Mouse (Mus musculus) kidney, postnatal 0 days (tissue): ENCODE data around the gene Grap2. TPM values are rescaled to one million over a fixed set of nuclear protein-coding genes. Genes with fewer than 3 reads are reported as not detected.

ENCODE experiments used
- ATAC-seq: fragments of 200-750 bp; cut with Nextera tagmentation; replicated peaks from 2 replicates; pipeline ENCODE4 v1.8.0; 2017; ENCODE audit warnings: low read depth, moderate number of reproducible peaks, moderate TSS enrichment, moderate library complexity; ENCODE audit not compliant: low FRiP score
- DNase-seq: peaks from one replicate; pipeline ENCODE4 v3.0.0-alpha.2; 2016; ENCODE audit warnings: low spot score
- H3K27ac ChIP-seq: fragments of 300-500 bp; sonication (generic); 2 replicates; pipeline ENCODE4 v1.5.1; 2014; ENCODE audit warnings: mild to moderate bottlenecking
- H3K27me3 ChIP-seq: fragments of 300-500 bp; sonication (generic); 2 replicates; pipeline ENCODE4 v1.6.1; 2014; ENCODE audit warnings: low read length, mixed read lengths; ENCODE audit not compliant: insufficient read depth
- H3K36me3 ChIP-seq: fragments of 300-500 bp; sonication (generic); 2 replicates; pipeline ENCODE4 v1.6.1; 2014; ENCODE audit warnings: low read length, mixed read lengths; ENCODE audit not compliant: insufficient read depth
- H3K4me1 ChIP-seq: fragments of 300-500 bp; sonication (generic); replicated peaks from 2 replicates; pipeline ENCODE4 v1.6.1; 2014; ENCODE audit warnings: antibody characterized with exemption, low read length, mixed read lengths; ENCODE audit not compliant: insufficient read depth
- H3K4me2 ChIP-seq: fragments of 300-500 bp; sonication (generic); 2 replicates; pipeline ENCODE4 v1.6.1; 2014; ENCODE audit warnings: mild to moderate bottlenecking, low read length, moderate library complexity, mixed read lengths
- H3K4me3 ChIP-seq: fragments of 300-500 bp; sonication (generic); replicated peaks from 2 replicates; pipeline ENCODE4 v1.5.1; 2014; ENCODE audit warnings: low read depth, low read length
- H3K9ac ChIP-seq: fragments of 300-500 bp; sonication (generic); 2 replicates; pipeline ENCODE4 v1.6.1; 2014; ENCODE audit warnings: low read depth, low read length
- H3K9me3 ChIP-seq: fragments of 300-500 bp; sonication (generic); replicated peaks from 2 replicates; pipeline ENCODE4 v1.6.1; 2016; ENCODE audit warnings: low read length, inconsistent platforms, mixed read lengths
- CTCF ChIP-seq: IDR thresholded peaks from 2 replicates; pipeline ENCODE4 v1.5.1; 2016; ENCODE audit warnings: antibody characterized with exemption, low read depth, mild to moderate bottlenecking, moderate library complexity
- WGBS: fragments of 180-500 bp; shearing (Covaris S2); extraction: QIAGEN DNeasy Blood & Tissue Kit; methylation state at CpG from one replicate; pipeline ENCODE4 v1.1.7; 2014; 5-methylcytosine and 5-hydroxymethylcytosine counted together
- polyA plus RNA-seq: library from polyadenylated mRNA; unstranded; fragments of >200 nt; fragmentation: Nextera tagmentation; extraction: Ambion mirVana; gene quantifications from 2 replicates; pipeline ENCODE4 v1.2.1, GENCODE M21; 2015

Gene Grap2
- polyA plus RNA-seq, 1 experiment from 2014 or later: 0.09 TPM

DNA sequence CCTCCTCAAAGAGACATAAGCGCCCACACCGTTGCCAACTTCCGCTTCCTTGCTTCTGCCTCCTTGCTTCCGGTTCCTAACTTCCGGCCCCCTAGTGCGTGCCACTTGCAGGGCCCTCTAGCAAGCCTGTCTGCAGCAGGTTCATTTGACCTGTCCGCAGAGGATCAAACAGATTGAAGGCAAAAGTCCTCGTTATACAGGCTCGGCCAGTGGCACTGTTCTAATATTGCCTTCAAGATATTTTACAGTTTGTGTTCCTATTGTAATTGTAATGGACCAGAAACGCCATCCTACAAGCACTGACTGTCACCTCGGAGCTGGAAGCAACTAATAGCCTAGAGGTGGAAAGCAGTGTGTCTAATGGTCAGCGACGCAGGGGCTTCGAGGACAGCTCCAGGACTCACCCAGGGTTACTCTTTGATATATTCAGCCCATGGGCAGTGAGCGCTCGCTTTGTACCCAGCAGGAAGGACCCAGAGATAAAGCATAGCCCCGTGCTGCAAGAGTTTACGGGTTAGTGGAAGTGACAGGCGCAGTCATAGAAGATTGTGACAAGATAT is 7.2 kb upstream of the Grap2 start, which contains the start of gene Enthd1:
Gene Enthd1 (minus strand): TSS at position 51 of the 560 bp plus-strand sequence.
- ATAC-seq: no peak
- Histone ChIP-seq H3K27ac (no peak within 1 kb of the TSS), H3K4me1 (no peaks in the 10 kb centered on the region), H3K36me3 (no peaks in the 10 kb centered on the region), H3K27me3 (no peaks in the 10 kb centered on the region), H3K9me3 (no peaks in the 10 kb centered on the region), H3K9ac (no peak within 1 kb of the TSS), H3K4me2 (no peak within 1 kb of the TSS), H3K4me3 (no peak within 1 kb of the TSS)
- no peak for DNase-seq
- no peak for TF ChIP-seq CTCF
- 88% methylated on average over 19 of the region's 19 CpGs for WGBS

GRCm38 (mm10) chr15:80566696-80567095 is 5.7 kb upstream of the Grap2 start:
- ATAC-seq (no peak), DNase-seq (no peak)
- no peaks in the 10 kb centered on the region for H3K9me3 ChIP-seq
- TF ChIP-seq CTCF: no peak
- H3K4me2 ChIP-seq: no peak overlapping the region
- no peak overlapping the region for H3K27ac ChIP-seq
- H3K4me1 ChIP-seq: no peaks in the 10 kb centered on the region
- WGBS: 91% methylated on average over 6 of the region's 6 CpGs
- H3K27me3 ChIP-seq: no peaks in the 10 kb centered on the region
- no peak overlapping the region for H3K9ac ChIP-seq
- H3K4me3 ChIP-seq: no peak overlapping the region
- no peaks in the 10 kb centered on the region for H3K36me3 ChIP-seq

DNA sequence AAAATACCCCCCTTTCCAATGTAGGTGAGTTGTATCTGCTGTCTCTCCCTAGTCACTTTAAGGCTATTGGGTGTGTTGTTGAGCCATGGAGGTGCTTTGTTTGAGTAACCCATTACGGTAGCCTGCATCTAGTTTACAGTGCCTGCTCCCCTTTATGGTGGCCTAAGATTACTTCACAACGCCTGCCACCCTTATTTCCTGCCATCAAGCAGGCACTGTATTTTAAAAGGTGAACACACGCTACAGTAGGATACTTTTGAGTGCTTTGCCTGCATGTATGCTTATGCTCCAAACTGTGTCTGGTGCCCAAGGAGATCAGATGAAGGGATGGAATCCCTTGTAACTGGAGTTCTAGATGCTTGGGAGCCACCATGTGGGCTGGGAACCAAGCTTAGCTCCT is 5.3 kb upstream of the Grap2 start:
- no peaks in the 10 kb centered on the region for H3K9me3 ChIP-seq
- H3K27me3 ChIP-seq: no peaks in the 10 kb centered on the region
- WGBS: 64% methylated on average over 3 of the region's 3 CpGs
- H3K9ac ChIP-seq: no peak overlapping the region
- H3K4me3 ChIP-seq: no peak overlapping the region
- no peak for TF ChIP-seq CTCF
- H3K36me3 ChIP-seq: no peaks in the 10 kb centered on the region
- no peaks in the 10 kb centered on the region for H3K4me1 ChIP-seq
- no peak for ATAC-seq
- no peak overlapping the region for H3K27ac ChIP-seq
- H3K4me2 ChIP-seq: no peak overlapping the region
- DNase-seq: no peak

DNA sequence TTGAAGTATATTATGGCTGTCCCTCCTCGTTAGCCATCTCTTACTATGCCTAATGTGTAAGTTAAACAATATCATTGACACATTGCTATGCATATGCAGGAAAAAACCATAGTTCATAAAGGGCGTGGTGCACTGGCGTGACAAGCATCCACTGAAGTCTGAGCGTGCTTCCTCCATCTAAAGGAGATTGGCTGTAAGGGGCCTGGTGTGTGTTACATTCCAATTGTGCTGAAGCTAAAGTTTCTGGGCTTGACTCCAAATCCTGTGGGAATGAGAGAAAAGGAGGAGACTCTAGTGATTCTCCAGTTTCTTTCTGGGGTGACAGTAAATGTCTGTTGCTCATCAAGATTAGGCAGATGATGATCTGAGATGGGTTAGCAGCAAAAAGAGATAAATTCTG is 4.7 kb upstream of the Grap2 start:
- Histone ChIP-seq H3K27me3 (no peaks in the 10 kb centered on the region), H3K36me3 (no peaks in the 10 kb centered on the region), H3K9me3 (no peaks in the 10 kb centered on the region), H3K4me2 (no peak overlapping the region), H3K27ac (no peak overlapping the region), H3K4me3 (no peak overlapping the region), H3K9ac (no peak overlapping the region), H3K4me1 (no peaks in the 10 kb centered on the region)
- 65% methylated on average over 4 of the region's 4 CpGs for WGBS
- DNase-seq: peak; percentile 22
- no peak for ATAC-seq
- TF ChIP-seq CTCF: no peak

- Histone ChIP-seq H3K27ac (no peak overlapping the region), H3K27me3 (no peaks in the 10 kb centered on the region), H3K4me1 (no peaks in the 10 kb centered on the region), H3K9ac (no peak overlapping the region), H3K36me3 (no peaks in the 10 kb centered on the region), H3K4me3 (no peak overlapping the region), H3K9me3 (no peaks in the 10 kb centered on the region), H3K4me2 (no peak overlapping the region)
- DNase-seq (no peak), ATAC-seq (no peak)
- TF ChIP-seq CTCF: no peak
- 67% methylated on average over 7 of the region's 7 CpGs for WGBS
Observed at GRCm38 (mm10) chr15:80569205-80569604, 3.2 kb upstream of the Grap2 start.

DNA sequence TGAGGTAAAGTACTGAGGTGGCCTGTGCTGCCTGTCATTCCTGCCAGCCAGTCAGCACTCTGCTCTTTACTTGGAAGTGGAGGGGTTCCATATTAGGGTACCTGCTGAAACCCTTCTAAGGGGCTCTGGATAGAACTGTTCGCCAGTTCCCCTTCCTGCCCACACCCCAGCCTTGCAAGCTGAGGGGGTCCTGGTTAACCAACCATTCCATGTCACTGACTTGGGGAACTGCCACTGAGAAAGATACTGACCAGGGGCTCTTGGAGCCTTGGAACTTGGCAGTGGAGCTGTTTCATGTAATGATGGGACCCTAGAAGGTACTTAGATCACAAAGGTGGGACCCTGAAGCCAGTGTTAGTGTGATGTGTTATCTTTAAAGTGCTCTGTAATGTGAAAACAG is 2.2 kb upstream of the Grap2 start:
- no peaks in the 10 kb centered on the region for H3K36me3 ChIP-seq
- no peaks in the 10 kb centered on the region; the same call in 1 of the 2 replicates for H3K27me3 ChIP-seq
- no peak overlapping the region for H3K4me2 ChIP-seq
- WGBS: 86% methylated on average over 1 of the region's 1 CpGs
- no peak overlapping the region for H3K27ac ChIP-seq
- no peak for TF ChIP-seq CTCF
- H3K9me3 ChIP-seq: no peaks in the 10 kb centered on the region
- ATAC-seq (no peak), DNase-seq (no peak)
- H3K4me1 ChIP-seq: no peaks in the 10 kb centered on the region
- H3K4me3 ChIP-seq: no peak overlapping the region
- no peak overlapping the region for H3K9ac ChIP-seq

DNA sequence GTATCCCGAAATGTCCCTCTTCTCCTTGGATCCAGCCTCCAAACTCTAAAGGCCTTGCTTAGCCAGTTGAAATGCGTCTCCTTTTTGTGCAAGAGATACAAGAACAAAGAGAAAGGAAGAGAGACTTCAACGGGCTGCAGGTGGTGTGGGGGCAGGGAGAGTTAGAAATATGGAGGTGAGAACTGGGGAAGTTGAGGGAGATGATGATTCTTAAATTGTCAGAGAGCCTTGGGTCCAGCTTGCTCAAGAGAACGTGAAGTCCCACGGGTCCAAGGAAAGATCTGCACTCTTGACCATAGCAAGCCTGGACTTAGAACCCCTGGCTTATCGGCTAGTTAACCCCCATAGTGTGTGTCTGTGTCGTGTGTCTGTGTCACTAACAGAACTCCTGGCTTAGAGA is 783 bp upstream of the Grap2 start:
- H3K4me1 ChIP-seq: no peaks in the 10 kb centered on the region
- H3K27ac ChIP-seq: no peak overlapping the region
- no peaks in the 10 kb centered on the region for H3K36me3 ChIP-seq
- H3K9me3 ChIP-seq: no peaks in the 10 kb centered on the region
- DNase-seq (no peak), ATAC-seq (no peak)
- TF ChIP-seq CTCF: no peak
- no peak overlapping the region for H3K4me2 ChIP-seq
- 72% methylated on average over 7 of the region's 7 CpGs for whole genome bisulfite sequencing
- no peaks in the 10 kb centered on the region; the same call in 1 of the 2 replicates for H3K27me3 ChIP-seq
- H3K9ac ChIP-seq: no peak overlapping the region
- no peak overlapping the region for H3K4me3 ChIP-seq
